Mouse (Mus musculus) liver, embryonic 14.5 days (tissue): ENCODE results near the gene Gtf2f1.

Experiments
- CTCF ChIP-seq: IDR thresholded peaks from 2 replicates; pipeline ENCODE4 v1.5.1; 2016; ENCODE audit warnings: antibody characterized with exemption, low read depth, control low read depth
- EP300 ChIP-seq: IDR thresholded peaks from 2 replicates; pipeline ENCODE4 v1.6.1; 2016; ENCODE audit warnings: antibody characterized with exemption, low read depth

DNA sequence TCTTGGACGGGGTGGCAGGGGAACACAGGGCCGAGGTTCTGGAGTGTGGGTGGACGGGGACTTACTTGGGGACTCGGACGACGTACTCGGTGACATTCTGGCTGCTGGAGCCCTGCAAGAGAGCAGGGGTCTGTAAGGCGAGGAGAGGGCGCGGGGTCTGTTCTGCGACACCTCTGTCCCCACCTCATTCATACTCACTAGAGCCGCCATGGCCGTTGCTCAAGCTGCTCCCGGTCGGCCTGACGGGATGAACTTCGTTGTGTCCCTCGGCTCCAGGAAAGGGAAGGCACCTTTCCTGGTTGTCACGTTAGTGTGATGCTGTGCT is 215 bp downstream of the Gtf2f1 start:
- no peak for TF ChIP-seq CTCF
- TF ChIP-seq EP300, result no peak; the same call in 1 of the 2 replicates
